Mouse (Mus musculus) adrenal gland, adult 8-10 months (tissue): ENCODE results near the gene Plpp2. TPM values are rescaled to one million over a fixed set of nuclear protein-coding genes. Genes with fewer than 3 reads are reported as not detected.

Experiments used
- DNase-seq: peaks from one replicate; pipeline ENCODE4 v3.0.0; 2022
- total RNA-seq, 4 experiments: library from RNA; stranded (reverse); gene quantifications; 2 replicates each; pipeline ENCODE4 v1.2.4; 2022

Plpp2 gene
- 10 to 100 TPM; 21.3 to 49.8 (median 30.1) TPM for total RNA-seq

DNA sequence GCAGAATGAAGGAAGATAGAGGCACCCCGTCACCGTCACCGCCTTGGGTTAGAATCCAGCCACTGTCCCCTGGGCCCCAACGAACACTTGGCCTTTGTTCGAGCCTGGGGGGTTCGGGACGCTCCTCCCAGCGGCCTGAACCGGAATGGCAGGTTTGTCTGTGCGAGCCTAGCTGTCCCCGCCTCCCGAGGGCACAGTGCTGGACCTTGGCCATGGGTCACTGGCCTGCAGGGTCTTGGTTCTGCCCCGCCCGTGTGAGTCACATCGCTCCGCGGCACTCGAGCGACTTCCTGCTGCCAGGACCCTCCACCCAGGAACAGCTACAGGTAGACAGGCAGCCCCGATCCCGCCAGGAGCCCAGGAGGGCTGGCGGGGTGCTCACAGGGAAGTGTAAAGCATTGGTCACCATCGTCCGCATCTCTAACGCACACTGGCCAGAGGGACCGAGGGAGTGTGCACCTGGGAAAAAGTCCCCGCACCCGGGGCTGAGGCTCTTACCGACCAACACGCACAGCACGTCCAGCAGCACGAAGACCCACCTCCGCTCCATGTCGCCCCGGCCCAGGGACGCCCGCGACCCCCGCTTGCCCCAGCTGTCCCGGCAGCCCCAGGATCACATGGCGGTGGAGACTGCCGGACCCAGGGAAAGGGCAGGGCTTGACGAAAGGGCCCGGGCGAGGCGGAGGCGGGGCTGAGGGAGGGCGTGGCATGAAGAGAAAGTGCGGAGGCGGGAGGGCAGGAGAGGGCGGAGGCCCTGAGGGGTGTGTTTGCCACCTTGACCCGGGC lies at the start of gene Plpp2:
Gene Plpp2 (minus strand): TSS at position 671 of the 786 bp plus-strand sequence.
- DNase-seq = peak; percentile 81

GRCm38 (mm10) chr10:79581501-79581900 lies 47.9 kb upstream of the Plpp2 start:
- no peak for DNase-seq

DNA sequence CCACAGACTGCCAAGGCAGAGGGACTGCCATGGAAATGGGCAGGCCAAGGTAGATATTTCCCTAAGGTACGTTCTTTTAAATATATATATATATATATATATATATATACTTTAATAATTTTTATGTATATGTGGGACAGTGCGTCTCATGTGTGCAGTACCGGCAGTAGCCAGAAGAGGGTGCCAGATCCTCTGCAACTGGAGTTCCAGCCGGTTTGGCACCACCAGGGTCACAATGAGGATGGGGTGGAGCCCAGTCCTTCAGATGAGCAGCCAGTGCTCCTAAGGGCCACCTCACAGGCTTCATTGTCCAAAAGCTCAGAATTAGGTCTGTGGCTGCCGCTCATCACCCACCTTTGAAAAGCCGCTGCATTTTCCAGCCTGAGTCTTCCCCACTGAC lies 47.2 kb upstream of the Plpp2 start:
- DNase-seq = no peak

DNA sequence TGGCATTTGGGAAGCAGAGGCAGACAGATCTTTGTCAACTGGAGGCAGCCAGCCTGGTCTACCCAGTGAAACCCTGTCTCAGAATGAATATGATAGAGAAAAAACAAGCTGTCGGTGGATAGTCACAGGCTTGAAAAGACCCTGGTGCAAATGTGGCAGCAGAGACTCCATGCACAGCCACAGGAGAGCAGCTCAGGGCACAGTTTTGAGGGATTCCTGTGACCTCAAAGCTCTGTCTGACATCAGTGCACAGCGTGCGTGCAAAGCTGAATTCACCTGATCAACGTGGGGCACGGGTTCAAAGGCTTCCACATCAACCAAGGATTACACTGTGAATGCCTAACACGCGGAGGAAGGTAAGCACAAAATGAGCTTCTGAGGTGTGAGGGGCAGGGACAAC lies 46.8 kb upstream of the Plpp2 start:
- no peak for DNase-seq

DNA sequence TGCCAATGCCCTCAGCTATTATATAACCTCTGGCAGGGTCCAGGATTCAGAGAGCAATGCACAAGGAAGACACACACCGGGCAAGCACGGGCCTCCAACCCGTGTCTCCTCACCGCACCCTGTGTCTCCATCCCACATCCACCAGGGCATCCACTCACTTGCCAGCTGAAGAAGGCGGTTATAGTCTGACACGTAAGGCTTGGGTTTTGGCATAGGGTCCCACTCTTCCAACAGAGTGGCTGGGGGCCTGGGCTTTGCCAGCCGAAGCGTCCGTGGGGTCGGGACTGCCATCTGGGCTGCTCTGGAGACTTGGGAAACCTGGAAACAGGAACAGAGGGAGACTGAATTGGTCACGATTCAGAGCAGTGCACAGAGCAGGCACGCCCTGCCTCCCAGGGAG lies 46.2 kb upstream of the Plpp2 start:
- no peak for DNase-seq

- DNase-seq = no peak
These were observed 45.3 kb upstream of the Plpp2 start for GRCm38 (mm10) chr10:79578891-79579290.

DNA sequence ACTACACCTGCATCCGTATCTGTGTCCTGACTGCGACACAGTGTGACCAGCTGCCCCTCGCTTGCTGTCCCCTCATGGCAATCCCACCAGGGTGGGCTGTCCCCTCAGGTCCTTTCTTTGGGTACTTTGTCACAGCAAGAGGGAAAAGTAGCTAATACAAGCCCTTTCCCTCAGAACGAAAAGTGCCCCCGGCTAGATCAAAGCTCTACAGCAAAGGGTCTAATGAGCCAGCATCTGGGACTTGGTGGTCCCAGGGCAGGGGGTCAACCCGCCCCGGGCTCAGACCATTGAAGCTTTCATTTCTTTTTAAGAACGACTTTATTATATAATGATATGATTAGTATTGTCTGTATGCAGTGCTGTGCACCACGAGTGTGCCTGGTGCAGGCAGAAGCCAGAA lies 44.7 kb upstream of the Plpp2 start:
- no peak for DNase-seq

DNA sequence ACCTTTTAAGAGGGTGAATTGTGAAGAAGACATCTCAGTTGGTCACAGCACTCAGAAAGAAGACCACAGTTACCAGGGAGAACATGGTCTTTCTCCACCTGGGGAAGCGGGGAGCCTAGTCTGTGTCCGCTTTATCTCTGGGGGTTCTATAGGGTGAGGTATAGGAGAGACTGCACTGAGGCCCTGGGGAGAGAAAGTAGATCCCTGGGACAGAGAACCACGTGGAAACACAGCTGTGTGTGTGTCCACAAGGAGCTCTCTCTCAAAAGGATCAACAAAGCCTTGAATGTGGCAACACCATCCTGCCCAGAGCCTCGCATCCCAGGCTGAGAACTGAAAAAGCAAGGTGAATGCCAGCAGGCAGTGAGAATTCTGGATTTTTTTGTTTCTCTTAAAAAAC lies 43.8 kb upstream of the Plpp2 start:
- no peak for DNase-seq

DNA sequence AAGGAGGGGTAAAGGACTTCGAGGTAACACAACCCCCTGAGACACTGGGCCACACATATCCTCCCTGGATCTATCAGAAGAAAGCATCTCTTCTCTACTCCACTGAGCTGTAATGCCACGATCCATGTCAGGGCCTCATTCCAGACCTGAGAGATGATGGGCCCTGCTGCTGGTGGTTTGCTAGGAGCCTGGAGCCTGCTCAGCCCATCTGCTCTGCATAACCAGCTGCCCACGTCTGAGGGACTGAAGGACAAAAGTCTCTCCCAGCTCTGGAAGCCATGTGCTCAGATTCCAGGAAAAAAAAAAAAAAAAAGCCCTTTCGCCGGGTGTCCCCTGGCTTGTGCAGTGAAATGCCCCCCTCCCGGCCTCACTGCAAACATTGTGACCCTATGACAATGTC lies 42.2 kb upstream of the Plpp2 start:
- DNase-seq = no peak

- no peak for DNase-seq
These were observed 41.2 kb upstream of the Plpp2 start for GRCm38 (mm10) chr10:79574796-79575195.

GRCm38 (mm10) chr10:79574350-79574749 lies 40.8 kb upstream of the Plpp2 start:
- DNase-seq = no peak

DNA sequence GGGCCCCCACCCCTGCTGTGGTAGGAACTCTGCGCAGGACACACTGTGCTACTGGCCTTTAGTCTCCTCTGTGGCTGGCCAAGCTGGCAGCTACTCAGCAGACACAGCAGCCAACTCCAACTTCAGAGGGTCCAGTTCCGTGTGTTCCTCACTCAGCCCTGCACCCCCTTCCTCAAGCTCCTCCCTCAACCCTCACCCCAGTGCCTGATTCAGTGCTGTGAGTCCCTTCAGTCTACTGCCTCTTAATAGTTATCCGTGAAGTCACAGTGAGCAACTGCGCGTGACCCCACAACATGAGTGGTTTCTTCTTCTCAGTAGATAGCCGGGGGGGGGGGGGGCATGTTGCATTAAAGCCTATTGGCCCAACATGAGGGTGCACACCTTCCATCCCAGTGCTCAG lies 40.0 kb upstream of the Plpp2 start:
- no peak for DNase-seq

DNA sequence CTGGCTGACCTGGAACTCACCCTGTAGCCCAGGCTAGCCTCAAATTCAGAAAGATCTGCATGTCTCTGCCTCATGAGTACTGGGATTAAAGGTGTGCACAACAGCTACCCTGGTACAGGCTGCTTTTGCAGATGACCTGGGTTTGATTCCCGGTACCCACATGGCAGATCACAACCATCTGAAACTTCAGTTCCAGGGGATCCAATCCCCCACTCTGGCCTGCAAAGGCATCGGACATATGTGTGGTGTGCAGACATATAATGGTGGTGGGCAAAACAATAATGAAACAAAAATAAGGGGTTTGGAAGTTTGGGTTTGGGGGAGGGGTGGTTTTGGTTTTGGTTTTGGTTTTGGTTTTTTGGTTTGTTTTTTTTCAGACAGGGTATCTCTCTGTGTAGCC lies 37.7 kb upstream of the Plpp2 start:
- no peak for DNase-seq

DNA sequence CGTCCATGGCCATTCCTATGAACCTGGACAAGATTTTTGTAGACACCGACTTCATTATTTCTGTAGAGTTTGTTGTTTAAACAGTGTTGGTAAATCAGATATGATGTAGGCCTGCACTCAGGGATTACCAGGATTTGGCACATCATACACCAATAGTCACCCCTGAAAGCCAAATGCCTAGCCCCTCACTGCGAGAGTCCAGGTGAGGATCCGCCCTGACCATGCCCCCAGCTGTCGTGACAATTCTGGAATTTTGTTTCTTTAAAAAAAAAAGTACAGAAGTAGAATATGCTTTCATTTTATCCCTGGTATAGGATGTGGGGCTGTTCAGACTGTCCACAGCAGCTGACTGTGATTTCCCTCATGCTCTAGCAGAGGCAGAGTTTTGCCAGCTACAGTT lies 36.3 kb upstream of the Plpp2 start:
- no peak for DNase-seq

DNA sequence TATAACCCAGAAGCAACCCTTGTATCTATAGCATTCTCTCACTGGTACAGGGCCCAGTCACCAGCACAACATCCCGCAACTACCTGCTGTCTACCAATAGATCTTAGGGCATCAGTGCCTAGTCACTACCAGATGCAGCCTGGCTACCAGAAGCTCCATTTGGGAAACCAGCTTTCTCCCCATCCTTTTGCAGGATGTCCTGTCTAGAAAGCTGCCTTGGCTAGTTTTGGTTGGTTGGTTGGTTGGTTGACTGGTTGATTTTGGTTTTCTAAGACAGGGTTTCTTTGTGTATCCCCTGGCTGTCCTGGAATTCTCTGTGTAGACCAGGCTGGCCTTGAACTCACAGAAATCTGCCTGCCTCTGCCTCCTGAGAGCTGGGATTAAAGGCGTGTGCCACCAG lies 26.1 kb upstream of the Plpp2 start:
- no peak for DNase-seq

- no peak for DNase-seq
These were observed 23.9 kb upstream of the Plpp2 start for GRCm38 (mm10) chr10:79557496-79557895.

DNA sequence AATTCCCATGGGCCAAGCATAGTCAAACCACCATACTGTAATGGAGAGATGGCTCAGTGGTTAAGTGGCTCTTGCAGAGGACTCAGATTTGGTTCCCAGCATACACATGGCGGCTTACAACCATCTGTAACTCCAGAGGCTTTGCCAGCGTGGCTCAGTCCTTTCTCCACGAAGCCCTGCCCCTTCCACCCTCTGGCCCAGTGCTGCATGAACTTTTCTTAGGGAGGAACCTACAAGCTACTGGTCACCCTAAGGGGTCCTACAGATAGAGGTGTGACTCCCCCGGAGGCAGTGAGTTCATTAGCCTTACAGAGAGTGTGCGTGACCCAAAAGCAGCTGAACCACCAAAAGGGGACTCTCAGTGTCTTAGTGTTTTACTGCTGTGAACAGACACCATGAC lies 23.4 kb upstream of the Plpp2 start:
- DNase-seq = no peak

DNA sequence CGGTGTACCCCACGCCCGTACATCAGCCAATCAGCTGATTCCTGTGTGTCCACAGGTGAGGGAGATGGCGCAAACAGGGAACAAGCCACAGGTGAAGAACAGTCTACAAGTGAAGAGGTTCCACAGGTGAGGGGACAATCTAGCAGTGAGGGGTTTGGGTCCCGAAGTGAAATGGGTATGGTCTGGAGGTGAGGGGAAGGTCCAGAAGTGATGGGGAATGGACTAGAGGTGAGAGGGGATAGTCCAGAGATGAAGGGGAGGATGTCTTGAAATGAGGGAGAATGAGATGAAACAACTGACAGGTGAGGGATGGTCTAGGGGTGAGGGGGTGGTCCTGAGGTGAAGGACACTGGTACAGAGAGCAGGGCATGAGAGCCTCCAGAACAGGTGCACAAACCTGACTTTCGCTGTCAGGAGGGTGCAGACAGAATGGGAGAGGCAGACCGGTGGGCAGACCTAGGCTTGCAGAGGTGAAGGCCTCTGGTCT lies 21.7 kb upstream of the Plpp2 start:
- DNase-seq = no peak

- peak; percentile 58 for DNase-seq
These were observed 21.0 kb upstream of the Plpp2 start, which contains the start of gene Mier2 for GRCm38 (mm10) chr10:79554330-79555237. Mier2 (minus strand) TSS chr10:79555199.

GRCm38 (mm10) chr10:79553691-79554090 lies 20.1 kb upstream of the Plpp2 start:
- DNase-seq = no peak

GRCm38 (mm10) chr10:79553176-79553575 lies 19.6 kb upstream of the Plpp2 start:
- DNase-seq = no peak

DNA sequence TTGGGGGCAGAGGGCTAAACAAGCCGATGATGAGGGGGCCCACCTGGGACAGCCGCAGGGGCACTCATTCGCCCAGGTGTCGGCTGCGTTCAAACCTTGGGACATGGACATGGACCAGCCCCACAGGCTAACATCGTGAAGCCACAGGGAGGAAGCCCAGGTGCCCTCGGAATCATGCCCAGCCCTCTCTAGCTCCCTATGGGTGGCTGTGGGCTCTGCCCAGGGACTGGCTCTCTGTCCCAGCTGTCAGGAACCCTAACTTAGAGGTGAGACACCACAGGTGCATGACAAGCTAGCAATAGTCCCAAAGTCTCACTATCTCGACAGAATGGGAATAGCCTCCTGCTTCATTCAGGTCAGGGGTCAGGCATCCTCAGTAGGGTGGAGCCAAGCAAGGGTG lies 18.9 kb upstream of the Plpp2 start:
- DNase-seq = no peak

- no peak for DNase-seq
These were observed 16.8 kb upstream of the Plpp2 start for GRCm38 (mm10) chr10:79550366-79550765.
